Mouse (Mus musculus): ENCODE data around the gene Itprid1. TPM values are rescaled to one million over a fixed set of nuclear protein-coding genes. Genes with fewer than 3 reads are reported as not detected.

Gene Itprid1
- not detected in 2 replicates for polyA plus RNA-seq (2015; fragmentation: Nextera tagmentation; extraction: Ambion mirVana)

GRCm38 (mm10) chr6:55836650-55837320 is at the start of gene Itprid1:
TSS of gene Itprid1 (plus strand) at chr6:55836895.
- 62% methylated on average over 8 of the region's 8 CpGs for WGBS (ENCODE audit: insufficient replicate concordance)
- Histone ChIP-seq H3K4me1 (replicated peaks) (no peaks in the 10 kb centered on the region), H3K4me3 (replicated peaks) (no peak within 1 kb of the TSS), H3K36me3 (no peaks in the 10 kb centered on the region), H3K4me2 (no peak within 1 kb of the TSS), H3K9me3 (replicated peaks) (no peaks in the 10 kb centered on the region), H3K27ac (no peak within 1 kb of the TSS), H3K9ac (no peak within 1 kb of the TSS), H3K27me3 (no peaks in the 10 kb centered on the region)
- ATAC-seq (ENCODE audit: low read depth), result no peak
- DNase-seq, result no peak

- ATAC-seq (ENCODE audit: low read depth), result no peak
- Histone ChIP-seq H3K27me3 (no peaks in the 10 kb centered on the region), H3K27ac (no peak overlapping the region), H3K4me2 (no peak overlapping the region), H3K4me3 (replicated peaks) (no peak overlapping the region), H3K9me3 (replicated peaks) (no peaks in the 10 kb centered on the region), H3K36me3 (no peaks in the 10 kb centered on the region), H3K9ac (no peak overlapping the region), H3K4me1 (replicated peaks) (no peaks in the 10 kb centered on the region)
- 2% methylated on average over 1 of the region's 1 CpGs for WGBS (ENCODE audit: insufficient replicate concordance)
- DNase-seq, result no peak
Measured at GRCm38 (mm10) chr6:55789557-55789956, 47.1 kb upstream of the Itprid1 start.

GRCm38 (mm10) chr6:55791852-55792496 is 44.7 kb upstream of the Itprid1 start:
- no peak overlapping the region for H3K4me3 ChIP-seq (replicated peaks)
- no peaks in the 10 kb centered on the region for H3K27me3 ChIP-seq
- H3K9ac ChIP-seq, result no peak overlapping the region
- no peak for ATAC-seq (ENCODE audit: low read depth)
- H3K4me1 ChIP-seq (replicated peaks), result no peaks in the 10 kb centered on the region
- 32% methylated on average over 6 of the region's 6 CpGs for WGBS (ENCODE audit: insufficient replicate concordance)
- no peaks in the 10 kb centered on the region for H3K9me3 ChIP-seq (replicated peaks)
- no peaks in the 10 kb centered on the region for H3K36me3 ChIP-seq
- H3K4me2 ChIP-seq, result no peak overlapping the region
- no peak for DNase-seq
- H3K27ac ChIP-seq, result no peak overlapping the region

GRCm38 (mm10) chr6:55792536-55792935 is 44.2 kb upstream of the Itprid1 start:
- Histone ChIP-seq H3K9me3 (replicated peaks) (no peaks in the 10 kb centered on the region), H3K36me3 (no peaks in the 10 kb centered on the region), H3K9ac (no peak overlapping the region), H3K27ac (no peak overlapping the region), H3K4me3 (replicated peaks) (no peak overlapping the region), H3K27me3 (no peaks in the 10 kb centered on the region), H3K4me1 (replicated peaks) (no peaks in the 10 kb centered on the region), H3K4me2 (no peak overlapping the region)
- 58% methylated on average over 8 of the region's 8 CpGs for WGBS (ENCODE audit: insufficient replicate concordance)
- DNase-seq, result no peak
- ATAC-seq (ENCODE audit: low read depth), result no peak

GRCm38 (mm10) chr6:55802686-55803085 is 34.0 kb upstream of the Itprid1 start:
- Histone ChIP-seq H3K9me3 (replicated peaks) (no peaks in the 10 kb centered on the region), H3K4me1 (replicated peaks) (no peaks in the 10 kb centered on the region), H3K9ac (no peak overlapping the region), H3K4me2 (no peak overlapping the region), H3K27ac (no peak overlapping the region), H3K27me3 (no peaks in the 10 kb centered on the region), H3K4me3 (replicated peaks) (no peak overlapping the region), H3K36me3 (no peaks in the 10 kb centered on the region)
- DNase-seq, result no peak
- ATAC-seq (ENCODE audit: low read depth), result no peak
- WGBS (ENCODE audit: insufficient replicate concordance), result 11% methylated on average over 1 of the region's 1 CpGs

- H3K4me3 ChIP-seq (replicated peaks), result no peak overlapping the region
- no peaks in the 10 kb centered on the region for H3K36me3 ChIP-seq
- DNase-seq (no peak), ATAC-seq (ENCODE audit: low read depth) (no peak)
- H3K9me3 ChIP-seq (replicated peaks), result no peaks in the 10 kb centered on the region
- H3K4me1 ChIP-seq (replicated peaks), result no peaks in the 10 kb centered on the region
- no peak overlapping the region for H3K9ac ChIP-seq
- H3K4me2 ChIP-seq, result no peak overlapping the region
- 64% methylated on average over 7 of the region's 7 CpGs for WGBS (ENCODE audit: insufficient replicate concordance)
- no peak overlapping the region for H3K27ac ChIP-seq
- no peaks in the 10 kb centered on the region for H3K27me3 ChIP-seq
Measured at GRCm38 (mm10) chr6:55803357-55803756, 33.3 kb upstream of the Itprid1 start.

- no peak overlapping the region for H3K4me3 ChIP-seq (replicated peaks)
- no peaks in the 10 kb centered on the region for H3K36me3 ChIP-seq
- H3K4me2 ChIP-seq, result no peak overlapping the region
- H3K27ac ChIP-seq, result no peak overlapping the region
- ATAC-seq (ENCODE audit: low read depth) (no peak), DNase-seq (no peak)
- WGBS (ENCODE audit: insufficient replicate concordance), result 21% methylated on average over 12 of the region's 12 CpGs
- H3K27me3 ChIP-seq, result no peaks in the 10 kb centered on the region
- H3K4me1 ChIP-seq (replicated peaks), result no peaks in the 10 kb centered on the region
- H3K9me3 ChIP-seq (replicated peaks), result no peaks in the 10 kb centered on the region
- no peak overlapping the region for H3K9ac ChIP-seq
Measured at GRCm38 (mm10) chr6:55803991-55804680, 32.6 kb upstream of the Itprid1 start.

- H3K36me3 ChIP-seq, result no peaks in the 10 kb centered on the region
- H3K4me2 ChIP-seq, result no peak overlapping the region
- H3K9ac ChIP-seq, result no peak overlapping the region
- DNase-seq, result no peak
- no peak for ATAC-seq (ENCODE audit: low read depth)
- no peaks in the 10 kb centered on the region for H3K27me3 ChIP-seq
- 47% methylated on average over 4 of the region's 4 CpGs for WGBS (ENCODE audit: insufficient replicate concordance)
- H3K27ac ChIP-seq, result no peak overlapping the region
- H3K9me3 ChIP-seq (replicated peaks), result no peaks in the 10 kb centered on the region
- no peak overlapping the region for H3K4me3 ChIP-seq (replicated peaks)
- H3K4me1 ChIP-seq (replicated peaks), result no peaks in the 10 kb centered on the region
Measured at GRCm38 (mm10) chr6:55804681-55805000, 32.1 kb upstream of the Itprid1 start.

- H3K36me3 ChIP-seq, result no peaks in the 10 kb centered on the region
- H3K9me3 ChIP-seq (replicated peaks), result no peaks in the 10 kb centered on the region
- 66% methylated on average over 9 of the region's 9 CpGs for WGBS (ENCODE audit: insufficient replicate concordance)
Measured at GRCm38 (mm10) chr6:55805291-55806137, 31.2 kb upstream of the Itprid1 start.

GRCm38 (mm10) chr6:55806537-55806936 is 30.2 kb upstream of the Itprid1 start:
- no peaks in the 10 kb centered on the region for H3K9me3 ChIP-seq (replicated peaks)
- H3K27me3 ChIP-seq, result no peaks in the 10 kb centered on the region
- no peak overlapping the region for H3K27ac ChIP-seq
- DNase-seq (no peak), ATAC-seq (ENCODE audit: low read depth) (no peak)
- no peak overlapping the region for H3K4me3 ChIP-seq (replicated peaks)
- no peak overlapping the region for H3K4me2 ChIP-seq
- no peaks in the 10 kb centered on the region for H3K4me1 ChIP-seq (replicated peaks)
- no peak overlapping the region for H3K9ac ChIP-seq
- WGBS (ENCODE audit: insufficient replicate concordance), result 44% methylated on average over 2 of the region's 2 CpGs
- H3K36me3 ChIP-seq, result no peaks in the 10 kb centered on the region

More at GRCm38 (mm10) chr6:55805291-55806137, 31.2 kb upstream of the Itprid1 start:
- Histone ChIP-seq H3K4me1 (replicated peaks) (no peaks in the 10 kb centered on the region), H3K27ac (no peak overlapping the region), H3K4me3 (replicated peaks) (no peak overlapping the region), H3K4me2 (no peak overlapping the region), H3K9ac (no peak overlapping the region), H3K27me3 (no peaks in the 10 kb centered on the region)
- ATAC-seq (ENCODE audit: low read depth) (no peak), DNase-seq (no peak)

- no peaks in the 10 kb centered on the region for H3K27me3 ChIP-seq
- H3K36me3 ChIP-seq, result no peaks in the 10 kb centered on the region
- no peak for DNase-seq
- H3K4me1 ChIP-seq (replicated peaks), result no peaks in the 10 kb centered on the region
- no peaks in the 10 kb centered on the region for H3K9me3 ChIP-seq (replicated peaks)
- H3K9ac ChIP-seq, result no peak overlapping the region
- ATAC-seq (ENCODE audit: low read depth), result no peak
- no peak overlapping the region for H3K4me2 ChIP-seq
- no peak overlapping the region for H3K4me3 ChIP-seq (replicated peaks)
- H3K27ac ChIP-seq, result no peak overlapping the region
- 44% methylated on average over 3 of the region's 3 CpGs for WGBS (ENCODE audit: insufficient replicate concordance)
Measured at GRCm38 (mm10) chr6:55808692-55809091, 28.0 kb upstream of the Itprid1 start.
